Mouse (Mus musculus) forebrain, postnatal 0 days (tissue): ENCODE data around the gene Shisal1. TPM values are rescaled to one million over a fixed set of nuclear protein-coding genes. Genes with fewer than 3 reads are reported as not detected.

Source experiments
- ATAC-seq: fragments of 200-750 bp; cut with Nextera tagmentation; 2 replicates; pipeline ENCODE4 v1.8.0; 2017; ENCODE audit warnings: mild to moderate bottlenecking, moderate library complexity
- DNase-seq: peaks from one replicate; pipeline ENCODE4 v3.0.0-alpha.2; 2015
- H3K27ac ChIP-seq: fragments of 300-500 bp; sonication (generic); 2 replicates; pipeline ENCODE4 v1.5.1; 2014; ENCODE audit warnings: low read depth, mild to moderate bottlenecking, antibody characterized with exemption, low read length, moderate library complexity, mixed read lengths
- H3K27me3 ChIP-seq: fragments of 300-500 bp; sonication (generic); 2 replicates; pipeline ENCODE4 v1.6.1; 2014; ENCODE audit warnings: mild to moderate bottlenecking, low read length, mixed read lengths; ENCODE audit not compliant: insufficient read depth
- H3K36me3 ChIP-seq: fragments of 300-500 bp; sonication (generic); 2 replicates; pipeline ENCODE4 v1.6.1; 2014; ENCODE audit warnings: mild to moderate bottlenecking, moderate library complexity; ENCODE audit not compliant: insufficient read depth
- H3K4me1 ChIP-seq: fragments of 300-500 bp; sonication (generic); 2 replicates; pipeline ENCODE4 v1.6.1; 2014; ENCODE audit warnings: antibody characterized with exemption; ENCODE audit not compliant: insufficient read depth
- H3K4me2 ChIP-seq: fragments of 300-500 bp; sonication (generic); 2 replicates; pipeline ENCODE4 v1.6.1; 2014; ENCODE audit warnings: low read depth, mild to moderate bottlenecking, moderate library complexity
- H3K4me3 ChIP-seq: fragments of 300-500 bp; sonication (generic); 2 replicates; pipeline ENCODE4 v1.5.1; 2014; ENCODE audit warnings: low read depth, low read length, mixed read lengths
- H3K9ac ChIP-seq: fragments of 300-500 bp; sonication (generic); 2 replicates; pipeline ENCODE4 v1.6.1; 2014; ENCODE audit warnings: mild to moderate bottlenecking
- H3K9me3 ChIP-seq: fragments of 300-500 bp; sonication (generic); 2 replicates; pipeline ENCODE4 v1.6.1; 2016; ENCODE audit warnings: low read length
- CTCF ChIP-seq: sonication (generic); IDR thresholded peaks from 2 replicates; pipeline ENCODE4 v1.5.1; 2016; ENCODE audit warnings: antibody characterized with exemption, control low read depth, low read depth
- WGBS: fragments of 180-500 bp; shearing (Covaris S2); extraction: QIAGEN DNeasy Blood & Tissue Kit; methylation state at CpG from one replicate; pipeline ENCODE4 v1.1.7; 2014; 5-methylcytosine and 5-hydroxymethylcytosine counted together
- polyA plus RNA-seq: library from polyadenylated mRNA; unstranded; fragments of >200 nt; fragmentation: Nextera tagmentation; extraction: Ambion mirVana; gene quantifications from 2 replicates; pipeline ENCODE4 v1.2.1, GENCODE M21; 2015
- total RNA-seq: library from RNA; depleted of rRNA; stranded (reverse); fragments of >200 nt; gene quantifications from 2 replicates; pipeline ENCODE4 v1.2.3, GENCODE M21; 2014; rRNA removed

Shisal1 gene
- total and polyA plus RNA-seq, 2 experiments from 2014 or later = 19.0 to 48.4 TPM

DNA sequence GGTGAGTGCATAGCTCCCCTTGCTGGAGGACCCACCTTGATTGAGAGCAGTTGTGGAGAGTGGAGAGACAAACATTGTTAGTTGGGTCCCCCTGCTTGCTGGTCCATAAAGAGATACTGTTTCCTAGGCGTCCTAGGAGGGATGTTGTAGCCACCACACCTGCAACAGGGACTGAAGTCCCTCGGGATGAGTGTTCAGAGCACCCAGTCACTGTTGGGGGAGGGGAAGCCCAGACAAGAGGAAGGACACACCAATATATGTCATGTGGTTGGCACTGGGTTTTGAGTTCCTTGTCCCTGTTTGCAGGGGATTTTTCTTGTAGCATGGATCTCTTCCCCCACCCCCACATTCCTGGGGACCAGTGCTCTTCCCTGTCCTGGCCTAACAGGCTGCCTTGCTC, 106.0 kb downstream of the Shisal1 start:
- WGBS = 59% methylated on average over 2 of the region's 2 CpGs
- Histone ChIP-seq H3K9ac (no peak overlapping the region), H3K9me3 (no peaks in the 10 kb centered on the region), H3K27me3 (no peaks in the 10 kb centered on the region), H3K4me2 (no peak overlapping the region), H3K4me1 (no peaks in the 10 kb centered on the region), H3K4me3 (no peak overlapping the region), H3K36me3 (no peaks in the 10 kb centered on the region), H3K27ac (no peak overlapping the region)
- no peak for TF ChIP-seq CTCF
- DNase-seq = no peak
- ATAC-seq = no peak

DNA sequence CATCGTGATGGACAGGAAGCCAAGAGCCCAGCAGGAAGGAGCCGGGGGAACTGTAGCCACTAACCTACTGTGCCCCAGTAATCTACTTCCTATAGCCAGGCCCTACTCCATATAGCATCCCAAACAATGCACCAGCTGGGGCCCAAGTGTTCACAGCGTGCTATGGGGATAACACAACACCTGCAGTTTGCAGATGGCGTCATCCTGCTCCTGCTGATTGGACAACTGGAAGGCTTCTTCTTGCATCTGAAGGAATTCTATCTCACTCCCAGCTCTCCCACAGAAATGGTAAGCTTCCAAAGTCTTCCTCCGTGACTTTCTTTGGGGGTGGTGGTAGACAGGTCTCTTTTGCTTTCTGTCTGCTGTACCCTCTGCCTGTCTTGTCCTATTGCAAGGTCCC, 109.3 kb downstream of the Shisal1 start:
- ATAC-seq = no peak
- Histone ChIP-seq H3K9me3 (no peaks in the 10 kb centered on the region), H3K27me3 (no peaks in the 10 kb centered on the region), H3K9ac (no peak overlapping the region), H3K36me3 (no peaks in the 10 kb centered on the region), H3K4me2 (no peak overlapping the region), H3K27ac (no peak overlapping the region), H3K4me1 (no peaks in the 10 kb centered on the region), H3K4me3 (no peak overlapping the region)
- WGBS = 71% methylated on average over 5 of the region's 5 CpGs
- TF ChIP-seq CTCF = no peak
- DNase-seq = no peak

DNA sequence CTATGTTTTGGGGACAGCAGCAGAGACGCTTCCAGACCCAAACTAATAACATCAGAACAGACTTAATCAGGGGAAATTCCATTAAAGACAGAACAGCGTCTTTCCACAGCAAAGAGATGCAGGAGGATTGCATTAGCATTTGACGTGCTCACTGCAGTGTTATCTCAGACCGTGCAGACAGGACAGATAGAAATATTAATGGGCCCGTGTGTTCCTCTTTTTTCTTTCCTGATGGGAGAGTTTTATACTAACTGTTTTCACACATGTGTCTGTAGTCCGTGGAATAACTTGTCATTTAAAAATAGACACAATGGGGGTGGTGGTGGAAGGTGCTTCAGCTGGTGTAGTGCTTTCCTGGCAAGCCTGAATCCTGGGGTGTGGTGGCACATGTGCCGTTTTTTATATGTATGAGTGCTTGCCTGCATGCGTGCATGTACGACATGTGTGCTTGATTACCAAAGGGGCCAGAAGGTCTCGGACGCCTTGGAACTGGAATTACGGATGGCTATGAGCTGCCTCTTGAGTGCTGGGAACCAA, 110.5 kb downstream of the Shisal1 start:
- Histone ChIP-seq H3K4me3 (no peak overlapping the region), H3K36me3 (no peaks in the 10 kb centered on the region), H3K9me3 (no peaks in the 10 kb centered on the region), H3K27ac (no peak overlapping the region), H3K4me2 (no peak overlapping the region), H3K27me3 (no peaks in the 10 kb centered on the region), H3K4me1 (no peaks in the 10 kb centered on the region), H3K9ac (no peak overlapping the region)
- TF ChIP-seq CTCF = no peak
- ATAC-seq (no peak), DNase-seq (no peak)
- WGBS = 69% methylated on average over 12 of the region's 12 CpGs

DNA sequence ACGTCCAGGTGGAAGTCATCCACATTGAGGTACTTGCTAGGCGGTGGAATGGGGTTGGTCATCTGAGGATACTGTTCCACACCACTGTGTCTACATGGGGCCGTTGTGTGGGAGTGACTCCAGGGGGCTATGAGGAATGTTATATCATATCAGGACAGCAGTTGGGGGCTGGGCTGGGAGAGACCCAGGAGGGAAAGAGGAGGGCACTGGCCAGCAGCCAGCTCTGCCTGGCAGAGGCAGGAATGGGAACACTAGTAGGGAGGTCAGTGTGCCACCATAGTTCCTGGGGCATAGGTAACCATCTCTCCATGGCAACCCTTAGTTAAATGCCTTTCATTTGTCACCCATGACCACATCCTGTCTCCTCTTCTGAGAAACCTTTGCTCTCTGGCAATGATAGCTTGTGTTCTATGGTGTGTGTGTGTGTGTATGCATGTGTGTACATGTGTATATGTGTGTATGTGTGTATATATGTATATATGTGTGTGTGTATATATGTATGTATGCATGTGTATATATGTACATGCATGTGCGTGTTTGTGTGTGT, 115.8 kb downstream of the Shisal1 start:
- no peak for TF ChIP-seq CTCF
- Histone ChIP-seq H3K4me2 (no peak overlapping the region), H3K9me3 (no peaks in the 10 kb centered on the region), H3K4me3 (no peak overlapping the region), H3K27ac (no peak overlapping the region), H3K27me3 (no peaks in the 10 kb centered on the region), H3K9ac (no peak overlapping the region), H3K36me3 (no peaks in the 10 kb centered on the region), H3K4me1 (no peaks in the 10 kb centered on the region)
- ATAC-seq = no peak
- WGBS = 89% methylated on average over 4 of the region's 4 CpGs
- no peak for DNase-seq

DNA sequence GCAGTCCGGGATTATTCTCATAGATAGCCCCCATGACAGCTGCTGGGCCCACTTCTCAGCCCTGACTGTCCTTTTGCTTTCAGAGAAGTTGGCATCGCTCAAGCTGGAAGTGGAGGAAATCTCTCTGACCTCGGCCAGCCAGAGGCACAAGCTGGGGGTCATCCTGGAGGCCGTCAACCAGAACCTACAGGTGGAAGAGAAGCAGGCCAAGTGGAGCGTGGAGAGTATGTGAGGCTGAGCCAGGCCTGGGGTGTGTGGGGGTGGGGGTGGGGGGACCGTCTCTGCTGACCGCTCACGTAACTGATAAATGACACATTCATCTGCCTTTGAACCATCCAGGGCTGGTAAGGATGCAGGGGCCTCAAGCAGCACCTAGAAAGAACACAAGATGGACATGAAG, 117.0 kb downstream of the Shisal1 start:
- DNase-seq (no peak), ATAC-seq (no peak)
- TF ChIP-seq CTCF = no peak
- no peak overlapping the region for H3K9ac ChIP-seq
- no peaks in the 10 kb centered on the region for H3K9me3 ChIP-seq
- H3K4me3 ChIP-seq = no peak overlapping the region
- 94% methylated on average over 8 of the region's 8 CpGs for WGBS
- no peak overlapping the region for H3K27ac ChIP-seq
- H3K27me3 ChIP-seq = no peaks in the 10 kb centered on the region
- H3K4me2 ChIP-seq = no peak overlapping the region
- H3K36me3 ChIP-seq = no peaks in the 10 kb centered on the region
- H3K4me1 ChIP-seq = no peaks in the 10 kb centered on the region

Other genes with a start within 250 kb of the Shisal1 start
- 3.8 and 9.4 TPM in 2 replicates for gene Parvb, start 215.1 kb downstream of the Shisal1 start, total RNA-seq
- gene Parvb, start 215.1 kb downstream of the Shisal1 start, polyA plus RNA-seq = 2.7 and 4.3 TPM in 2 replicates
- 1.6 and 2.1 TPM in 2 replicates for gene Parvg, start 123.1 kb downstream of the Shisal1 start, total RNA-seq
- gene Parvg, start 123.1 kb downstream of the Shisal1 start, polyA plus RNA-seq = 1.6 and 1.7 TPM in 2 replicates
- 54.8 and 75.5 TPM in 2 replicates for gene Rtl6, start 110.7 kb upstream of the Shisal1 start, total RNA-seq
- 46.2 and 55.1 TPM in 2 replicates for gene Rtl6, start 110.7 kb upstream of the Shisal1 start, polyA plus RNA-seq
- 8.6 and 17.2 TPM in 2 replicates for gene Prr5, start 222.5 kb upstream of the Shisal1 start, total RNA-seq
- 17.8 and 28.2 TPM in 2 replicates for gene Prr5, start 222.5 kb upstream of the Shisal1 start, polyA plus RNA-seq